Mouse (Mus musculus) naive thymus-derived CD4-positive, alpha-beta T cell, adult 2 months (primary cell): ENCODE results near the gene Ccdc7a.
A peak's percentile ranks its signal among the peaks of the same experiment; 100 is the strongest.
"Not testable (repeated sequence)": the region's sequence is repeated elsewhere in the genome, so short reads cannot be mapped to it uniquely, and the experiment has no call there.

ENCODE experiments used
- DNase-seq: peaks from one replicate; pipeline ENCODE4 v3.0.0-alpha.2; 2011; ENCODE audit warnings: low read depth

The Ccdc7a gene

GRCm38 (mm10) chr8:129065417-129065816 is at the start of gene Ccdc7a:
Ccdc7a (minus strand) TSS chr8:129065517.
- not testable (repeated sequence) for DNase-seq

GRCm38 (mm10) chr8:129066834-129067233 is 1.5 kb upstream of the Ccdc7a start, which contains the start of gene Ccdc7b:
Ccdc7b (plus strand) TSS chr8:129067134.
- DNase-seq, result not testable (repeated sequence)

GRCm38 (mm10) chr8:128991389-128991788 is 73.9 kb downstream of the Ccdc7a start:
- DNase-seq, result no peak

- DNase-seq, result not testable (repeated sequence)
Observed at GRCm38 (mm10) chr8:128948941-128949340, 116.4 kb downstream of the Ccdc7a start.

GRCm38 (mm10) chr8:128941022-128941641 is 124.2 kb downstream of the Ccdc7a start:
- DNase-seq, result peak; percentile 21

GRCm38 (mm10) chr8:128933446-128933845 is 131.9 kb downstream of the Ccdc7a start:
- no peak for DNase-seq

- no peak for DNase-seq
Observed at GRCm38 (mm10) chr8:128882719-128883118, 182.6 kb downstream of the Ccdc7a start.

- no peak for DNase-seq
Observed at GRCm38 (mm10) chr8:128843749-128844148, 221.6 kb downstream of the Ccdc7a start.

- DNase-seq, result no peak
Observed at GRCm38 (mm10) chr8:128812521-128812920, 252.8 kb downstream of the Ccdc7a start.

- no peak for DNase-seq
Observed at GRCm38 (mm10) chr8:128798594-128798993, 266.7 kb downstream of the Ccdc7a start, which contains the start of gene Gm3952. Gm3952 (minus strand) TSS chr8:128798694.

- no peak for DNase-seq
Observed at GRCm38 (mm10) chr8:128735692-128736091, 329.6 kb downstream of the Ccdc7a start.

- no peak for DNase-seq
Observed at GRCm38 (mm10) chr8:128734118-128734517, 331.2 kb downstream of the Ccdc7a start.

GRCm38 (mm10) chr8:128732254-128732653 is 333.1 kb downstream of the Ccdc7a start:
- no peak for DNase-seq

- DNase-seq, result no peak
Observed at GRCm38 (mm10) chr8:128727213-128727612, 338.1 kb downstream of the Ccdc7a start.

- no peak for DNase-seq
Observed at GRCm38 (mm10) chr8:128724819-128725218, 340.5 kb downstream of the Ccdc7a start.

- no peak for DNase-seq
Observed at GRCm38 (mm10) chr8:128716184-128716583, 349.1 kb downstream of the Ccdc7a start.

- DNase-seq, result peak; percentile 80
Observed at GRCm38 (mm10) chr8:128709261-128709660, 356.1 kb downstream of the Ccdc7a start.

GRCm38 (mm10) chr8:128704836-128705235 is 360.5 kb downstream of the Ccdc7a start:
- DNase-seq, result no peak

- DNase-seq, result no peak
Observed at GRCm38 (mm10) chr8:128704376-128704775, 360.9 kb downstream of the Ccdc7a start.

- DNase-seq, result no peak
Observed at GRCm38 (mm10) chr8:128697945-128698344, 367.4 kb downstream of the Ccdc7a start.

- no peak for DNase-seq
Observed at GRCm38 (mm10) chr8:128696701-128697397, 368.5 kb downstream of the Ccdc7a start.

GRCm38 (mm10) chr8:128690056-128690455 is 375.3 kb downstream of the Ccdc7a start:
- DNase-seq, result no peak

GRCm38 (mm10) chr8:128688679-128689078 is 376.6 kb downstream of the Ccdc7a start:
- DNase-seq, result no peak
